Mouse (Mus musculus): Measurements from ENCODE around the gene Myd88. TPM values are rescaled to one million over a fixed set of nuclear protein-coding genes. Genes with fewer than 3 reads are reported as not detected.

The Myd88 gene
- total RNA-seq, 2 experiments from 2014 or later, result 4.6 to 5.5 TPM

- Histone ChIP-seq H3K27ac (peak within 1 kb of the TSS; percentile 98), H3K4me3 (peak within 1 kb of the TSS; percentile 90)
- DNase-seq (ENCODE audit: extremely low spot score in 1 of 2, low spot score in 2 of 2), result peak; percentile 98 to 99
- peak; percentile 58 for TF ChIP-seq CTCF (IDR thresholded peaks at IDR 0.05)
- intact Hi-C loops (cut with DNase I), result loop anchor here (1.0 to 10.0 kb wide), 4 partner anchors 18 to 572 kb away; partner anchors contain the start of genes Ctdspl, Dlec1 and Wdr48
Measured at GRCm38 (mm10) chr9:119322289-119323259, 18.6 kb downstream of the Myd88 start, which contains the start of gene Oxsr1. Oxsr1 (minus strand) TSS chr9:119322427.

- peak overlapping the region; percentile 98 for H3K27ac ChIP-seq
- peak overlapping the region; percentile 90 for H3K4me3 ChIP-seq
- TF ChIP-seq CTCF (IDR thresholded peaks at IDR 0.05), result no peak
- DNase-seq (ENCODE audit: extremely low spot score in 1 of 2, low spot score in 2 of 2), result peak; percentile 28 to 30
- intact Hi-C loops (cut with DNase I), result loop anchor here (1.0 to 10.0 kb wide), 4 partner anchors 19 to 573 kb away; partner anchors contain the start of genes Ctdspl, Dlec1 and Wdr48
Measured at GRCm38 (mm10) chr9:119321392-119322229, 19.6 kb downstream of the Myd88 start.

GRCm38 (mm10) chr9:119320946-119321345, 20.3 kb downstream of the Myd88 start:
- Histone ChIP-seq H3K27ac (no peak overlapping the region), H3K4me3 (peak overlapping the region; percentile 90)
- TF ChIP-seq CTCF (IDR thresholded peaks at IDR 0.05), result no peak
- intact Hi-C loops (cut with DNase I), result loop anchor here (10.0 kb wide), 3 partner anchors 216 to 574 kb away; partner anchors contain the start of genes Ctdspl, Dlec1 and Wdr48
- DNase-seq (ENCODE audit: extremely low spot score in 1 of 2, low spot score in 2 of 2), result no peak

GRCm38 (mm10) chr9:119320446-119320845, 20.8 kb downstream of the Myd88 start:
- Histone ChIP-seq H3K27ac (no peak overlapping the region), H3K4me3 (no peak overlapping the region)
- intact Hi-C loops (cut with DNase I), result loop anchor here (10.0 kb wide), 3 partner anchors 216 to 574 kb away; partner anchors contain the start of genes Ctdspl, Dlec1 and Wdr48
- no peak for TF ChIP-seq CTCF (IDR thresholded peaks at IDR 0.05)
- DNase-seq (ENCODE audit: extremely low spot score in 1 of 2, low spot score in 2 of 2), result no peak

GRCm38 (mm10) chr9:119318891-119319290, 22.3 kb downstream of the Myd88 start:
- DNase-seq (ENCODE audit: extremely low spot score in 1 of 2, low spot score in 2 of 2), result no peak
- no peak overlapping the region for H3K4me3 ChIP-seq
- no peak for TF ChIP-seq CTCF (IDR thresholded peaks at IDR 0.05)
- H3K27ac ChIP-seq, result no peak overlapping the region
- intact Hi-C loops (cut with DNase I), result no loop called here

GRCm38 (mm10) chr9:119313096-119313495, 28.1 kb downstream of the Myd88 start:
- H3K4me3 ChIP-seq, result no peak overlapping the region
- no peak overlapping the region for H3K27ac ChIP-seq
- no peak for DNase-seq (ENCODE audit: extremely low spot score in 1 of 2, low spot score in 2 of 2)
- TF ChIP-seq CTCF (IDR thresholded peaks at IDR 0.05), result no peak
- intact Hi-C loops (cut with DNase I), result no loop called here

- intact Hi-C loops (cut with DNase I), result no loop called here
- Histone ChIP-seq H3K4me3 (no peak overlapping the region), H3K27ac (no peak overlapping the region)
- no peak for TF ChIP-seq CTCF (IDR thresholded peaks at IDR 0.05)
- DNase-seq (ENCODE audit: extremely low spot score in 1 of 2, low spot score in 2 of 2), result no peak
Measured at GRCm38 (mm10) chr9:119309067-119309466, 32.1 kb downstream of the Myd88 start.

- TF ChIP-seq CTCF (IDR thresholded peaks at IDR 0.05), result no peak
- no peak for DNase-seq (ENCODE audit: extremely low spot score in 1 of 2, low spot score in 2 of 2)
- intact Hi-C loops (cut with DNase I), result no loop called here
- Histone ChIP-seq H3K4me3 (no peak overlapping the region), H3K27ac (no peak overlapping the region)
Measured at GRCm38 (mm10) chr9:119305863-119306262, 35.3 kb downstream of the Myd88 start.

GRCm38 (mm10) chr9:119298563-119298962, 42.6 kb downstream of the Myd88 start:
- Histone ChIP-seq H3K4me3 (no peak overlapping the region), H3K27ac (no peak overlapping the region)
- TF ChIP-seq CTCF (IDR thresholded peaks at IDR 0.05), result no peak
- DNase-seq (ENCODE audit: extremely low spot score in 1 of 2, low spot score in 2 of 2), result no peak
- intact Hi-C loops (cut with DNase I), result no loop called here

- intact Hi-C loops (cut with DNase I), result no loop called here
- TF ChIP-seq CTCF (IDR thresholded peaks at IDR 0.05), result no peak
- Histone ChIP-seq H3K4me3 (no peak overlapping the region), H3K27ac (no peak overlapping the region)
- DNase-seq (ENCODE audit: extremely low spot score in 1 of 2, low spot score in 2 of 2), result no peak
Measured at GRCm38 (mm10) chr9:119297696-119298095, 43.5 kb downstream of the Myd88 start.

GRCm38 (mm10) chr9:119290791-119291190, 50.4 kb downstream of the Myd88 start:
- intact Hi-C loops (cut with DNase I), result no loop called here
- no peak overlapping the region for H3K4me3 ChIP-seq
- TF ChIP-seq CTCF (IDR thresholded peaks at IDR 0.05), result no peak
- no peak for DNase-seq (ENCODE audit: extremely low spot score in 1 of 2, low spot score in 2 of 2)
- no peak overlapping the region for H3K27ac ChIP-seq

Other genes starting within 250 kb of the Myd88 start
- gene Plcd1, start 247.9 kb downstream of the Myd88 start, total RNA-seq (2021), result 10 to 100 TPM; 15.2 to 16.2 TPM
- gene Dlec1, start 238.9 kb downstream of the Myd88 start, total RNA-seq (2021), result 1 to 10 TPM; 2.8 to 3.8 TPM
- gene Acaa1b, start 184.3 kb downstream of the Myd88 start, total RNA-seq (2021), result 1 to 10 TPM; 1.8 TPM
- gene Gm47289, start 182.2 kb downstream of the Myd88 start, total RNA-seq (2021), result not detected
- gene Slc22a13, start 132.3 kb downstream of the Myd88 start, total RNA-seq (2021), result under 1 TPM in 1 of 2 experiments, not detected in 1; 0.23 TPM
- gene Oxsr1, start 19.0 kb downstream of the Myd88 start, total RNA-seq (2021), result 10 to 100 TPM; 31.1 to 33.9 TPM
- 10 to 100 TPM; 69.9 to 73.6 TPM for gene Acaa1a, start 1.7 kb downstream of the Myd88 start, total RNA-seq (2021)
- 1 to 10 TPM; 4.9 to 5.5 TPM for gene Xylb, start 16.0 kb upstream of the Myd88 start, total RNA-seq (2021)
- gene Slc22a14, start 24.1 kb upstream of the Myd88 start, total RNA-seq (2021), result not detected
- 10 to 100 TPM; 16.9 to 19.1 TPM for gene Acvr2b, start 60.7 kb upstream of the Myd88 start, total RNA-seq (2021)
- gene Exog, start 103.5 kb upstream of the Myd88 start, total RNA-seq (2021), result 10 to 100 TPM; 22.3 to 22.9 TPM
- gene Scn5a, start 237.6 kb upstream of the Myd88 start, total RNA-seq (2021), result 1 to 10 TPM; 3.9 to 5.0 TPM